Mouse (Mus musculus) left cerebral cortex, adult 18-20 months (tissue): ENCODE measurements around the gene Cacna2d1. TPM values are rescaled to one million over a fixed set of nuclear protein-coding genes. Genes with fewer than 3 reads are reported as not detected.
A peak's percentile ranks its signal among the peaks of the same experiment; 100 is the strongest.

ENCODE experiments used
- DNase-seq, 2 experiments: peaks; one replicate each; pipeline ENCODE4 v3.0.0; 2021 to 2022; ENCODE audit warnings: low spot score in 2 of 2, mixed read lengths in 1 of 2
- long read RNA-seq, 2 experiments: library from polyadenylated mRNA; stranded (forward); transcript quantifications; one replicate each; pipeline ENCODE4 v2.0.0; 2021
- total RNA-seq, 2 experiments: library from RNA; stranded (reverse); gene quantifications; 2 replicates each; pipeline ENCODE4 v1.2.3; 2021

Cacna2d1 gene
- total RNA-seq = 100 to 1,000 TPM; 181 TPM
- long read RNA-seq, experiment 1, partial matches to known transcripts = 5 of 17 reads
- long read RNA-seq, experiment 1, other reads (novel, unspliced or antisense) = 12 of 17 reads
- long read RNA-seq, experiment 2, partial matches to known transcripts = 8 of 18 reads
- long read RNA-seq, experiment 2, other reads (novel, unspliced or antisense) = 9 of 18 reads

- DNase-seq = peak; percentile 39 to 50
Measured at GRCm38 (mm10) chr5:15934376-15935233, at the start of gene Cacna2d1. Gene Cacna2d1 (plus strand): TSS chr5:15934691.

GRCm38 (mm10) chr5:15895098-15895497 lies 39.4 kb upstream of the Cacna2d1 start:
- no peak for DNase-seq

GRCm38 (mm10) chr5:15896706-15897105 lies 37.8 kb upstream of the Cacna2d1 start:
- no peak for DNase-seq

- DNase-seq = no peak
Measured at GRCm38 (mm10) chr5:15906446-15906845, 28.0 kb upstream of the Cacna2d1 start.

- DNase-seq = peak; percentile 60 to 71
Measured at GRCm38 (mm10) chr5:15914931-15915330, 19.6 kb upstream of the Cacna2d1 start.

- DNase-seq = no peak
Measured at GRCm38 (mm10) chr5:15928506-15928905, 6.0 kb upstream of the Cacna2d1 start.

GRCm38 (mm10) chr5:15933017-15933416 lies 1.5 kb upstream of the Cacna2d1 start:
- DNase-seq = no peak

- peak; percentile 43 to 59 for DNase-seq
Measured at GRCm38 (mm10) chr5:15933581-15934375, 713 bp upstream of the Cacna2d1 start.

GRCm38 (mm10) chr5:15935234-15935728 lies 790 bp downstream of the Cacna2d1 start:
- peak; percentile 26 to 32 for DNase-seq

GRCm38 (mm10) chr5:15935831-15936710 lies 1.6 kb downstream of the Cacna2d1 start:
- peak; percentile 26 to 27 for DNase-seq

GRCm38 (mm10) chr5:15941191-15941725 lies 6.8 kb downstream of the Cacna2d1 start:
- DNase-seq = no peak

- no peak for DNase-seq
Measured at GRCm38 (mm10) chr5:15942051-15942450, 7.6 kb downstream of the Cacna2d1 start.

GRCm38 (mm10) chr5:15948290-15949037 lies 14.0 kb downstream of the Cacna2d1 start:
- DNase-seq = no peak

- DNase-seq = no peak
Measured at GRCm38 (mm10) chr5:15959760-15960159, 25.3 kb downstream of the Cacna2d1 start.

GRCm38 (mm10) chr5:15961866-15962265 lies 27.4 kb downstream of the Cacna2d1 start:
- DNase-seq = no peak

- DNase-seq = peak in 1 of 2 experiments; percentile 9
Measured at GRCm38 (mm10) chr5:15966888-15967287, 32.4 kb downstream of the Cacna2d1 start.

GRCm38 (mm10) chr5:15971821-15972220 lies 37.3 kb downstream of the Cacna2d1 start:
- no peak for DNase-seq

- DNase-seq = no peak
Measured at GRCm38 (mm10) chr5:15972351-15972750, 37.9 kb downstream of the Cacna2d1 start.

- DNase-seq = no peak
Measured at GRCm38 (mm10) chr5:15974652-15975051, 40.2 kb downstream of the Cacna2d1 start.
